Mouse (Mus musculus): ENCODE measurements around the gene Tbcb. TPM values are rescaled to one million over a fixed set of nuclear protein-coding genes. Genes with fewer than 3 reads are reported as not detected.
"Not testable (repeated sequence)": the region's sequence is repeated elsewhere in the genome, so short reads cannot be mapped to it uniquely, and the experiment has no call there.

Tbcb gene
- polyA plus RNA-seq, 1 experiment, result 73.2 TPM

- H3K4me1 ChIP-seq, result peaks cover 11% of the 10 kb centered on the region; the same call in 1 of the 2 replicates
- peaks cover 87% of the 10 kb centered on the region for H3K36me3 ChIP-seq (replicated peaks; ENCODE audit: low read length)
- H3K27me3 ChIP-seq (replicated peaks), result no peaks in the 10 kb centered on the region
- no peak for TF ChIP-seq GATA1 (IDR thresholded peaks at IDR 0.05; ENCODE audit: borderline replicate concordance, low read length)
- TF ChIP-seq FLI1 (IDR thresholded peaks at IDR 0.05; ENCODE audit: low read length), result no peak
- no peaks in the 10 kb centered on the region for H3K9me3 ChIP-seq
- no peak overlapping the region for H3K4me3 ChIP-seq (replicated peaks)
Measured at GRCm38 (mm10) chr7:30265935-30266334, 33.9 kb upstream of the Tbcb start.

GRCm38 (mm10) chr7:30265531-30265930 is 33.5 kb upstream of the Tbcb start:
- peaks cover 11% of the 10 kb centered on the region; the same call in 1 of the 2 replicates for H3K4me1 ChIP-seq
- H3K36me3 ChIP-seq (replicated peaks; ENCODE audit: low read length), result peaks cover 85% of the 10 kb centered on the region
- H3K4me3 ChIP-seq (replicated peaks), result no peak overlapping the region
- no peaks in the 10 kb centered on the region for H3K9me3 ChIP-seq
- TF ChIP-seq GATA1 (IDR thresholded peaks at IDR 0.05; ENCODE audit: borderline replicate concordance, low read length) (no peak), FLI1 (IDR thresholded peaks at IDR 0.05; ENCODE audit: low read length) (no peak)
- H3K27me3 ChIP-seq (replicated peaks), result no peaks in the 10 kb centered on the region

GRCm38 (mm10) chr7:30265041-30265440 is 33.0 kb upstream of the Tbcb start:
- H3K4me3 ChIP-seq (replicated peaks), result no peak overlapping the region
- H3K9me3 ChIP-seq, result no peaks in the 10 kb centered on the region
- peaks cover 11% of the 10 kb centered on the region; the same call in 1 of the 2 replicates for H3K4me1 ChIP-seq
- no peaks in the 10 kb centered on the region for H3K27me3 ChIP-seq (replicated peaks)
- peaks cover 83% of the 10 kb centered on the region for H3K36me3 ChIP-seq (replicated peaks; ENCODE audit: low read length)
- no peak for TF ChIP-seq GATA1 (IDR thresholded peaks at IDR 0.05; ENCODE audit: borderline replicate concordance, low read length)
- TF ChIP-seq FLI1 (IDR thresholded peaks at IDR 0.05; ENCODE audit: low read length), result no peak

DNA sequence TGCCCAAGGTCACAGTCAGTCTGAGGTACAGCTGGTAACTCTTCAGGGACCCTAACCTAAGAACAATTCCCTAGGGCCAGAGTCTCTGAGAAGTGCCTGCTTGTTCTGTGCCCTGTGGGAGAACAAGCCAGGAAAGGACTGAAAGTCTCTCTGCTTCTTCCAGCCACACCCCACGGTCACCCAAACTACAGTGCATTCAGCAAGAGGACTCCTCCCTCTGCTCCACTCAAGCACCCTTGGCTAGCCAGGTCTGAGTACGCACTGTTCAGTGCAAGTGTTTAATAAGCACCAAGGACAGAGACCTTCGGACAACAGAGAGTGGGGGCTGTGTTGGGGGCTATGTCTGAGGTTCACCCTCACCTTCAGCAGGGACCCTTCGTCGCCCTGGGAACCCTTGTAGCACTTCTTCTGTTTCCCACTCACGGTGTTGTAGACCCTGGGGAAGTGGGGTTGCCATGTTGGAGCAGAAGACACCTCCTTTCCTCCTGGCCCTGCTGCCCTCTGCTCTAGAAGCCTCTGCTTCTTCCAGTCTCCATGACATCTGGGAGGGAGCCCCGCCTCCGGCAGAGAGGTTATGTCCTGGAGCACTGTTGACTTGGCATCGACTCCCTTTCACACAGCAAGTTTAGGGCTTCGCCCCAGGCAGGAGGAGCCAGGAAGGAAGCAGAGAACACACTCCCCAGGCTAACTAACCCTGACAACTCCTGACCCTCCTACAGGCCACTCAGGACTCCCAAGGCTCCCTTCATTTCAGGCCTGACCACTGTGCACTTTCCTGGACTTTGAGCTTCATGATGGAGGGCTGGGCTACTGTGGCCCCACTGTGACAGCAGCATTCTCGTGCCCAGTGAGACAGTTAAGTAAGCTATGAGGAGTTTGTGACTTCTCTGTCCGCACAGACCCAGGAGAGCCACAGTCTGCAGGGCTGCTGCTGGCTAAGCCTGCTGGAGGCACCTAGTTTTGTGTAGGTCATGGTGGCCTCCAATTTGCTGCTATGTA is 20.2 kb upstream of the Tbcb start:
- Histone ChIP-seq H3K27me3 (replicated peaks) (no peaks in the 10 kb centered on the region), H3K9me3 (no peaks in the 10 kb centered on the region), H3K4me1 (peaks cover 14% of the 10 kb centered on the region), H3K36me3 (replicated peaks; ENCODE audit: low read length) (peaks cover 92% of the 10 kb centered on the region), H3K4me3 (replicated peaks) (no peak overlapping the region)
- no peak for TF ChIP-seq GATA1 (IDR thresholded peaks at IDR 0.05; ENCODE audit: borderline replicate concordance, low read length)
- no peak for TF ChIP-seq FLI1 (IDR thresholded peaks at IDR 0.05; ENCODE audit: low read length)

- H3K27me3 ChIP-seq (replicated peaks); H3K4me3 ChIP-seq (replicated peaks); H3K9me3 ChIP-seq: not testable (repeated sequence)
- H3K4me1 ChIP-seq, result peaks cover 39% of the 10 kb centered on the region
- H3K36me3 ChIP-seq (replicated peaks; ENCODE audit: low read length), result peaks cover 58% of the 10 kb centered on the region
Measured at GRCm38 (mm10) chr7:30237374-30237773, 5.3 kb upstream of the Tbcb start.

DNA sequence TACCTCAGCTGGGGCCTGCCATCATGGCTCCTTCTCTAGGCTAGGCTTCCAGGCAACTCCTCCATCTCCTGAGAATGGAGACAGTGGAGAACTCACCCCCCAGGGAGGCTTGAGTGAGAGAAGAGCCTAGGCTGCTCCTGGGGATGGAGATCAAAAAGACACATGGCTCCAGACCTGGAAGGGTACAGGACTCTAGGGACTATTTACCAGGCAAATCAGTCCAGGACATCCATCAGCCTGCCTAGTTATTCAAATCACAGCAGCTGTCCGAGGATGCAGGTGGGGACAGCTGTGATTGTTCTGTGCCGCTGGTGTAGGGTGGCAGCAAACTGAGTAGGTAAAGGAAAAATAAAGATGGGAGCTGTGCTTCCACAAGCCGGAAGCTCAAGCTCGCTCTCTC is 3.6 kb upstream of the Tbcb start, which contains the start of gene Ovol3:
Gene Ovol3 (minus strand): TSS at position 101 of the 400 bp plus-strand sequence.
- Histone ChIP-seq H3K36me3 (replicated peaks; ENCODE audit: low read length) (peaks cover 41% of the 10 kb centered on the region), H3K4me1 (peaks cover 39% of the 10 kb centered on the region), H3K27me3 (replicated peaks) (no peaks in the 10 kb centered on the region), H3K4me3 (replicated peaks) (peak within 1 kb of the TSS; percentile 1), H3K9me3 (peaks cover 6% of the 10 kb centered on the region; the same call in 1 of the 2 replicates)
- TF ChIP-seq FLI1 (IDR thresholded peaks at IDR 0.05; ENCODE audit: low read length) (no peak), GATA1 (IDR thresholded peaks at IDR 0.05; ENCODE audit: borderline replicate concordance, low read length) (no peak)

DNA sequence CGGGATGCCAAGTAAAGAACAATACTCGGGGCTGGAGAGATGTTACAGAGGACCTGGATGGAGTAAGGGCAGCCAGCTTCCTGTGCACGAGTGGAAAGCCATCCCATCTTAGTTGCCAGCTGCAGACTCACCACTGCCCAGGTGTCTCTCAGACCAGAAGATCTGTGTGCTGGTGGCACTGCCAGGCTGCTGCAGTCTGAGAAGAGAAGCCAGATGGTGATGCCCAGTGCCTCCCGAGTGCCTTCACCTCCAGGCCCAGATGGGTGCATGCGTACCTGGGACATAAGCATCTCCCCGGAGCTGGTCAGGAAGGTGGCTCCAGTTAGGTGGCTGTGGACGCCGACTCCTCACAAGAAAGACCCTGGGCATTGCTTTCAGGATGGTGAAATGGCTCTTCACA is 3.0 kb upstream of the Tbcb start:
- TF ChIP-seq GATA1 (IDR thresholded peaks at IDR 0.05; ENCODE audit: borderline replicate concordance, low read length), result no peak
- no peak for TF ChIP-seq FLI1 (IDR thresholded peaks at IDR 0.05; ENCODE audit: low read length)
- H3K9me3 ChIP-seq, result peaks cover 6% of the 10 kb centered on the region; the same call in 1 of the 2 replicates
- H3K27me3 ChIP-seq (replicated peaks), result no peaks in the 10 kb centered on the region
- H3K4me1 ChIP-seq, result peaks cover 42% of the 10 kb centered on the region
- peaks cover 38% of the 10 kb centered on the region for H3K36me3 ChIP-seq (replicated peaks; ENCODE audit: low read length)
- H3K4me3 ChIP-seq (replicated peaks), result peak overlapping the region; percentile 1

DNA sequence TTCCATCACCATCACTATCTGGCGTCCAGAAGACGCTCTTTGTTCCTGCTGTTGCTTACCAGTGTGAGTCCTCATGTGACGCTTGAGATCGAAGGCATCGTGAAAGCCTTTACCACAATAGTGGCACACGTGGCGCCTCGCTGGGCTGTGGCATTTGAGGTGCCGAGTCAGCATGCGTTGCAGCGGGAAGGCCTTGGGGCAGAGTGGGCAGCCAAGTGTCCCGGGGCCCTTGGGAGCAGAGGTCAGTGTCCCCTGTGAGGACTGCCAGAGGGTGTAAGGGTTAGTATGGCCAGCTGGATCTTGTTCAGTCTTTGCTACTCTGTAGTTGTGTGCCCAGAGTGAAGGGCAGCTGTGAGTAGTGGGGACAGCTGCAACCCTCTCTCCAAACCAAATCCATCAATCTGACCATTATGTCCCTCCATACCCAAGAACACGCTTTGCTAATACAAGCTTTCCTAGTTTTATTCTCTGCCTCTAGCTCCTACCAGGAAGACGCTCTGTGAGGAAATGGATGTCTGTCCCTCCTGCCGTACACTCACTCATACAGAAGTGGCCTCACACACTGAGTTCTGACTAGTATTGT is 2.3 kb upstream of the Tbcb start:
- TF ChIP-seq GATA1 (IDR thresholded peaks at IDR 0.05; ENCODE audit: borderline replicate concordance, low read length) (no peak), FLI1 (IDR thresholded peaks at IDR 0.05; ENCODE audit: low read length) (no peak)
- H3K4me3 ChIP-seq (replicated peaks), result no peak overlapping the region
- peaks cover 38% of the 10 kb centered on the region for H3K36me3 ChIP-seq (replicated peaks; ENCODE audit: low read length)
- H3K27me3 ChIP-seq (replicated peaks), result no peaks in the 10 kb centered on the region
- H3K9me3 ChIP-seq, result peaks cover 6% of the 10 kb centered on the region; the same call in 1 of the 2 replicates
- H3K4me1 ChIP-seq, result peaks cover 42% of the 10 kb centered on the region

DNA sequence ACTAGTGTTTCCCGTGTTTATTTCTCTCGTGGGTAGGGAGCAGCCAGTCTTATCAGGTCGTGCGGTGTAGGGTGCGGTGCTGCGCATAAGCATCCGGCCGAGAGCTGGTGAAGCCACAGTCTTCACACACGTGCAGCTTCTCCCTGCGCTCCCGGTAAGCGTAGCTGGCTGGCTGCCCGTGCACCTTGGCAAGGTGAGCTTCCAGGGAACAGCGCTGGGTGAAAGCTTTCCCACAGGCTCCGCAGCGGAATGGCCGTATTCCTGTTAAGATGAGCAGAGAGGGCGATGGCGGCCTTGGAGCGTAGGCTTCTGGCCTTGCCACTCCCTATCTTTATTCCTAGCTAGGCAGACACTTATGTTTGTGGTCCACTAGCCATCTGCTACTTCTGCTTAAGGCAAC is 1.3 kb upstream of the Tbcb start:
- Histone ChIP-seq H3K4me1 (peaks cover 38% of the 10 kb centered on the region), H3K36me3 (replicated peaks; ENCODE audit: low read length) (peaks cover 43% of the 10 kb centered on the region), H3K27me3 (replicated peaks) (no peaks in the 10 kb centered on the region), H3K9me3 (peaks cover 6% of the 10 kb centered on the region; the same call in 1 of the 2 replicates), H3K4me3 (replicated peaks) (peak overlapping the region; percentile 62)
- no peak for TF ChIP-seq GATA1 (IDR thresholded peaks at IDR 0.05; ENCODE audit: borderline replicate concordance, low read length)
- no peak for TF ChIP-seq FLI1 (IDR thresholded peaks at IDR 0.05; ENCODE audit: low read length)

All from megakaryocyte, embryonic 14.5 days (primary cell).